Mouse (Mus musculus) ES-Bruce4 (cell line): Measurements from ENCODE around the gene Tcte2. TPM values are rescaled to one million over a fixed set of nuclear protein-coding genes. Genes with fewer than 3 reads are reported as not detected.

ENCODE experiments used
- H3K27ac ChIP-seq: 2 replicates; pipeline ENCODE4 v1.5.1; 2012; ENCODE audit warnings: low read length, inconsistent platforms; ENCODE audit not compliant: insufficient read depth
- H3K27me3 ChIP-seq: 2 replicates; pipeline ENCODE4 v1.6.1; 2012; ENCODE audit warnings: mild to moderate bottlenecking, low read length, inconsistent platforms; ENCODE audit not compliant: control insufficient read depth, poor library complexity, insufficient read depth, severe bottlenecking
- H3K36me3 ChIP-seq: 2 replicates; pipeline ENCODE4 v1.6.1; 2012; ENCODE audit warnings: inconsistent platforms, mild to moderate bottlenecking, low read length, moderate library complexity; ENCODE audit not compliant: control insufficient read depth, poor library complexity, insufficient read depth, severe bottlenecking
- H3K4me1 ChIP-seq: one replicate; pipeline ENCODE4 v1.8.1; 2011; ENCODE audit warnings: low read length; ENCODE audit not compliant: control insufficient read depth, insufficient read depth
- H3K4me3 ChIP-seq: 2 replicates; pipeline ENCODE4 v1.5.1; 2011; ENCODE audit warnings: low read depth, mild to moderate bottlenecking, low read length
- H3K9ac ChIP-seq: 2 replicates; pipeline ENCODE4 v1.6.1; 2012; ENCODE audit warnings: low read depth, mild to moderate bottlenecking, inconsistent platforms; ENCODE audit not compliant: poor library complexity, severe bottlenecking
- H3K9me3 ChIP-seq: replicated peaks from 2 replicates; pipeline ENCODE4 v1.6.1; 2012; ENCODE audit warnings: mild to moderate bottlenecking, low read length, inconsistent platforms; ENCODE audit not compliant: control insufficient read depth, poor library complexity, insufficient read depth, severe bottlenecking
- CTCF ChIP-seq: IDR thresholded peaks from one replicate; pipeline ENCODE4 v1.8.1; 2011; ENCODE audit warnings: low read depth, low read length
- EP300 ChIP-seq: IDR thresholded peaks from 2 replicates; pipeline ENCODE4 v1.6.1; 2011; ENCODE audit warnings: low read depth, low read length; ENCODE audit not compliant: insufficient read depth
- POLR2A ChIP-seq: IDR thresholded peaks from one replicate; pipeline ENCODE4 v1.8.1; 2011; ENCODE audit warnings: low read length; ENCODE audit not compliant: insufficient read depth
- polyA plus RNA-seq: library from polyadenylated mRNA; stranded (reverse); fragments of >200 nt; gene quantifications from 2 replicates; pipeline ENCODE4 v1.2.4, GENCODE M21; 2011; ENCODE audit warnings: low read depth; ENCODE audit not compliant: missing spikeins, insufficient read depth, insufficient read length

Tcte2 gene
- polyA plus RNA-seq, 1 experiment: 8.2 TPM

GRCm38 (mm10) chr17:13753918-13754317, 7.7 kb downstream of the Tcte2 start:
- Histone ChIP-seq H3K36me3 (no peaks in the 10 kb centered on the region), H3K4me3 (no peak overlapping the region), H3K27ac (no peak overlapping the region)

DNA sequence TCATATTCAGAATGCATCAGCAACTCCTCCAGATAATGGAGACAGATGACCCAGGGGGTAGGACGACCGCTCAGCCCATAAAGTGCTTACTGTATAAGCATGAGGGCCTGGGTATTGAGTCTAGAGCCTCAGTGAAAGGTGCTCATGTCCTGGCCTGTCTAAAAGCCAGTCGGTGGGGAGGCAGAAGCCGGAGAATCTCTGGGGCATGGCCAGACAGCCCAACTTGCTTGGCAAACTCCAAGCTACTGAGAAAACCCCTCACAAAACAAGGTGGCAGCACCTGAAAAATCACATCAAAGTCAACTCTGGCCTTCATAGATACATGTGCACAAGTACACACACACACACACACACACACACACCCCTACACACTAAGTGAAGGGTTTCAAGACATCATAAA, 12.6 kb downstream of the Tcte2 start:
- no peak for TF ChIP-seq EP300
- TF ChIP-seq POLR2A: no peak
- TF ChIP-seq CTCF: no peak
- no peaks in the 10 kb centered on the region for H3K36me3 ChIP-seq
- H3K9ac ChIP-seq: no peak overlapping the region
- H3K27ac ChIP-seq: no peak overlapping the region
- no peaks in the 10 kb centered on the region for H3K4me1 ChIP-seq
- H3K27me3 ChIP-seq: no peaks in the 10 kb centered on the region
- H3K4me3 ChIP-seq: no peak overlapping the region
- H3K9me3 ChIP-seq: no peaks in the 10 kb centered on the region

More at GRCm38 (mm10) chr17:13753918-13754317, 7.7 kb downstream of the Tcte2 start:
- Histone ChIP-seq H3K27me3 (no peaks in the 10 kb centered on the region), H3K9me3 (no peaks in the 10 kb centered on the region), H3K9ac (no peak overlapping the region), H3K4me1 (peaks cover 2% of the 10 kb centered on the region)
- no peak for TF ChIP-seq POLR2A
- no peak for TF ChIP-seq CTCF

- TF ChIP-seq POLR2A: no peak
- no peak for TF ChIP-seq EP300
- TF ChIP-seq CTCF: no peak
- peaks cover 4% of the 10 kb centered on the region for H3K4me1 ChIP-seq
- no peaks in the 10 kb centered on the region for H3K27me3 ChIP-seq
- H3K4me3 ChIP-seq: no peak overlapping the region
- no peak overlapping the region for H3K27ac ChIP-seq
- H3K9me3 ChIP-seq: no peaks in the 10 kb centered on the region
- no peaks in the 10 kb centered on the region for H3K36me3 ChIP-seq
- no peak overlapping the region for H3K9ac ChIP-seq
These were observed 13.9 kb downstream of the Tcte2 start for GRCm38 (mm10) chr17:13747681-13748080.

GRCm38 (mm10) chr17:13746330-13746729, 15.3 kb downstream of the Tcte2 start:
- Histone ChIP-seq H3K4me3 (no peak overlapping the region), H3K9me3 (no peaks in the 10 kb centered on the region), H3K36me3 (no peaks in the 10 kb centered on the region), H3K9ac (no peak overlapping the region), H3K27ac (no peak overlapping the region), H3K4me1 (peaks cover 4% of the 10 kb centered on the region), H3K27me3 (no peaks in the 10 kb centered on the region)
- TF ChIP-seq CTCF (no peak), EP300 (no peak), POLR2A (no peak)

- H3K9ac ChIP-seq: no peak overlapping the region
- no peak overlapping the region for H3K27ac ChIP-seq
- H3K4me3 ChIP-seq: no peak overlapping the region
- TF ChIP-seq EP300 (no peak), POLR2A (no peak), CTCF (no peak)
- H3K9me3 ChIP-seq: no peaks in the 10 kb centered on the region
- H3K27me3 ChIP-seq: no peaks in the 10 kb centered on the region
- peaks cover 4% of the 10 kb centered on the region for H3K4me1 ChIP-seq
- H3K36me3 ChIP-seq: no peaks in the 10 kb centered on the region
These were observed 16.3 kb downstream of the Tcte2 start for GRCm38 (mm10) chr17:13745373-13745772.

- H3K4me1 ChIP-seq: peaks cover 4% of the 10 kb centered on the region
- no peak overlapping the region for H3K27ac ChIP-seq
These were observed 16.8 kb downstream of the Tcte2 start for GRCm38 (mm10) chr17:13744824-13745223.

More at GRCm38 (mm10) chr17:13744824-13745223, 16.8 kb downstream of the Tcte2 start:
- H3K9ac ChIP-seq: no peak overlapping the region
- no peaks in the 10 kb centered on the region for H3K9me3 ChIP-seq
- H3K27me3 ChIP-seq: no peaks in the 10 kb centered on the region
- no peaks in the 10 kb centered on the region for H3K36me3 ChIP-seq
- no peak for TF ChIP-seq POLR2A
- TF ChIP-seq EP300: no peak
- no peak for TF ChIP-seq CTCF
- H3K4me3 ChIP-seq: no peak overlapping the region
